Mouse (Mus musculus): ENCODE data around the gene Scgb1b30. TPM values are rescaled to one million over a fixed set of nuclear protein-coding genes. Genes with fewer than 3 reads are reported as not detected.

The Scgb1b30 gene
- polyA plus RNA-seq, 1 experiment = not detected

GRCm38 (mm10) chr7:34122987-34123720 is 27.9 kb downstream of the Scgb1b30 start:
- no peaks in the 10 kb centered on the region for H3K27me3 ChIP-seq (ENCODE audit: control insufficient read depth, insufficient read depth, low read length)
- H3K27ac ChIP-seq (ENCODE audit: insufficient read depth, low read depth, low read length) = no peak overlapping the region
- TF ChIP-seq CTCF (IDR thresholded peaks at IDR 0.05; ENCODE audit: extremely low read depth, insufficient read length, insufficient replicate concordance, low read depth, low read length) (no peak), POLR2A (IDR thresholded peaks at IDR 0.05; ENCODE audit: low read depth, low read length) (no peak)
- WGBS = 86% methylated on average over 6 of the region's 6 CpGs
- H3K4me1 ChIP-seq (ENCODE audit: control insufficient read depth, insufficient read depth, insufficient read length, low read length) = no peaks in the 10 kb centered on the region
- H3K36me3 ChIP-seq (ENCODE audit: control insufficient read depth, insufficient read depth, low read length) = no peaks in the 10 kb centered on the region
- no peak overlapping the region for H3K4me3 ChIP-seq (ENCODE audit: low read depth, low read length)

GRCm38 (mm10) chr7:34125346-34125745 is 30.1 kb downstream of the Scgb1b30 start:
- no peaks in the 10 kb centered on the region for H3K4me1 ChIP-seq (ENCODE audit: control insufficient read depth, insufficient read depth, insufficient read length, low read length)
- H3K36me3 ChIP-seq (ENCODE audit: control insufficient read depth, insufficient read depth, low read length) = no peaks in the 10 kb centered on the region
- no peak for TF ChIP-seq CTCF (IDR thresholded peaks at IDR 0.05; ENCODE audit: extremely low read depth, insufficient read length, insufficient replicate concordance, low read depth, low read length)
- TF ChIP-seq POLR2A (IDR thresholded peaks at IDR 0.05; ENCODE audit: low read depth, low read length) = no peak
- no peak overlapping the region for H3K4me3 ChIP-seq (ENCODE audit: low read depth, low read length)
- H3K27me3 ChIP-seq (ENCODE audit: control insufficient read depth, insufficient read depth, low read length) = no peaks in the 10 kb centered on the region
- WGBS = 85% methylated on average over 9 of the region's 9 CpGs
- no peak overlapping the region for H3K27ac ChIP-seq (ENCODE audit: insufficient read depth, low read depth, low read length)

- no peak overlapping the region for H3K4me3 ChIP-seq (ENCODE audit: low read depth, low read length)
- TF ChIP-seq CTCF (IDR thresholded peaks at IDR 0.05; ENCODE audit: extremely low read depth, insufficient read length, insufficient replicate concordance, low read depth, low read length) (no peak), POLR2A (IDR thresholded peaks at IDR 0.05; ENCODE audit: low read depth, low read length) (no peak)
- H3K27me3 ChIP-seq (ENCODE audit: control insufficient read depth, insufficient read depth, low read length) = no peaks in the 10 kb centered on the region
- H3K36me3 ChIP-seq (ENCODE audit: control insufficient read depth, insufficient read depth, low read length) = no peaks in the 10 kb centered on the region
- 84% methylated on average over 3 of the region's 3 CpGs for WGBS
- no peaks in the 10 kb centered on the region for H3K4me1 ChIP-seq (ENCODE audit: control insufficient read depth, insufficient read depth, insufficient read length, low read length)
- no peak overlapping the region for H3K27ac ChIP-seq (ENCODE audit: insufficient read depth, low read depth, low read length)
Observed at GRCm38 (mm10) chr7:34126291-34126690, 31.1 kb downstream of the Scgb1b30 start.

- H3K4me3 ChIP-seq (ENCODE audit: low read depth, low read length) = no peak overlapping the region
Observed at GRCm38 (mm10) chr7:34131118-34131517, 35.9 kb downstream of the Scgb1b30 start.

GRCm38 (mm10) chr7:34131959-34132354 is 36.7 kb downstream of the Scgb1b30 start:
- no peaks in the 10 kb centered on the region for H3K36me3 ChIP-seq (ENCODE audit: control insufficient read depth, insufficient read depth, low read length)
- H3K4me3 ChIP-seq (ENCODE audit: low read depth, low read length) = peak overlapping the region; percentile 32
- H3K27me3 ChIP-seq (ENCODE audit: control insufficient read depth, insufficient read depth, low read length) = peaks cover 9% of the 10 kb centered on the region; the same call in 1 of the 2 replicates
- H3K4me1 ChIP-seq (ENCODE audit: control insufficient read depth, insufficient read depth, insufficient read length, low read length) = no peaks in the 10 kb centered on the region
- no peak for TF ChIP-seq CTCF (IDR thresholded peaks at IDR 0.05; ENCODE audit: extremely low read depth, insufficient read length, insufficient replicate concordance, low read depth, low read length)
- no peak for TF ChIP-seq POLR2A (IDR thresholded peaks at IDR 0.05; ENCODE audit: low read depth, low read length)
- no peak overlapping the region for H3K27ac ChIP-seq (ENCODE audit: insufficient read depth, low read depth, low read length)
- 11% methylated on average over 3 of the region's 3 CpGs for WGBS

More at GRCm38 (mm10) chr7:34131118-34131517, 35.9 kb downstream of the Scgb1b30 start:
- 70% methylated on average over 3 of the region's 3 CpGs for WGBS
- Histone ChIP-seq H3K27me3 (ENCODE audit: control insufficient read depth, insufficient read depth, low read length) (peaks cover 9% of the 10 kb centered on the region; the same call in 1 of the 2 replicates), H3K4me1 (ENCODE audit: control insufficient read depth, insufficient read depth, insufficient read length, low read length) (no peaks in the 10 kb centered on the region), H3K36me3 (ENCODE audit: control insufficient read depth, insufficient read depth, low read length) (no peaks in the 10 kb centered on the region), H3K27ac (ENCODE audit: insufficient read depth, low read depth, low read length) (no peak overlapping the region)
- no peak for TF ChIP-seq CTCF (IDR thresholded peaks at IDR 0.05; ENCODE audit: extremely low read depth, insufficient read length, insufficient replicate concordance, low read depth, low read length)
- TF ChIP-seq POLR2A (IDR thresholded peaks at IDR 0.05; ENCODE audit: low read depth, low read length) = no peak

- Histone ChIP-seq H3K27me3 (ENCODE audit: control insufficient read depth, insufficient read depth, low read length) (peaks cover 9% of the 10 kb centered on the region; the same call in 1 of the 2 replicates), H3K4me3 (ENCODE audit: low read depth, low read length) (peak overlapping the region; percentile 79), H3K27ac (ENCODE audit: insufficient read depth, low read depth, low read length) (no peak overlapping the region), H3K36me3 (ENCODE audit: control insufficient read depth, insufficient read depth, low read length) (no peaks in the 10 kb centered on the region), H3K4me1 (ENCODE audit: control insufficient read depth, insufficient read depth, insufficient read length, low read length) (no peaks in the 10 kb centered on the region)
- WGBS = 6% methylated on average over 110 of the region's 116 CpGs
- TF ChIP-seq POLR2A (IDR thresholded peaks at IDR 0.05; ENCODE audit: low read depth, low read length) = no peak
- TF ChIP-seq CTCF (IDR thresholded peaks at IDR 0.05; ENCODE audit: extremely low read depth, insufficient read length, insufficient replicate concordance, low read depth, low read length) = no peak
Observed at GRCm38 (mm10) chr7:34132355-34133079, 37.3 kb downstream of the Scgb1b30 start.

Data from small intestine, adult 2 months (tissue).